Mouse (Mus musculus): ENCODE results near the gene Socs1.

DNA sequence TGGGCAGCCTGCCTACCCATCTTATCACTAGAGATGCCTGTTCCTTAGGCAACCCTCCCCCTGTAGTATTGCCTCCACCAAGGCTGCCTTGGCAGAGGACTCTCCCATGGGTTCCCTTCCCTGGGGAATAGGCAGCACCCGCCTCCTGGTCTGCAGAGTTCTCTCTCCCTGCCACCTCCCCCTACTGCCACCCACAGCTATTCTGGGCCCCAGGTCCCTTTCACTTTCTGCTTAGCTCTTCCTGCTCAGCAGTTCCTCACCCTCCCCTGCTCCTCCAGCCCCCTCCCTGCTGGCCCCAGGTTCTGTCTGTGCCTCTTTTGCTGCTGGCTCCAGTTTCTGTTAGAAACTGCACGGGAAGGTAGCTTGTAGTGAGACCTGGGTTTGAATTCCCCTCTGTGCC is 15.7 kb downstream of the Socs1 start:
- no peak for TF ChIP-seq POLR2A (IDR thresholded peaks at IDR 0.05; ENCODE audit: borderline replicate concordance, low read depth, low read length)
- TF ChIP-seq CTCF (IDR thresholded peaks at IDR 0.05; ENCODE audit: low read depth, low read length), result no peak
